Mouse (Mus musculus): Measurements from ENCODE around the gene Gse1. TPM values are rescaled to one million over a fixed set of nuclear protein-coding genes. Genes with fewer than 3 reads are reported as not detected.

Gene Gse1
- total RNA-seq, 2 experiments from 2014 or later = 32.6 to 34.6 TPM

DNA sequence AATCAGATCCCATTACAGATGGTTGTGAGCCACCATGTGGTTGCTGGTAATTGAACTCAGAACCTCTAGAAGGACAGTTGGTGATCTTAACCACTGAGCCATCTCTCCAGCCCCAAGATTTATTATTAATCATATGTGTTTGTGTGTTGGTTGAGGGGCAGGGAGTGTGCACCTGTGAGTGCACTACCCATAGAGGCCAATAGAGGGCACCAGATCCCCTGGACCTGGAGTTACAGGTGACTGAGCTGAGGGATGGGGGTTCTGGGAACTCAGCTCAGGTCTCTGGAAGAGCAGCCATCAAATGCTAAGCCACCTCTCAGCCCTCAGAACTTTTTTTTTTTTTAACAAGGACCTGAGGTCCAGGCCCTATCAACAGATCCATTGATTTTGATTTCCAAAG is 156.5 kb downstream of the Gse1 start:
- no peak for DNase-seq
- intact Hi-C loops (cut with DNase I) = no loop called here

DNA sequence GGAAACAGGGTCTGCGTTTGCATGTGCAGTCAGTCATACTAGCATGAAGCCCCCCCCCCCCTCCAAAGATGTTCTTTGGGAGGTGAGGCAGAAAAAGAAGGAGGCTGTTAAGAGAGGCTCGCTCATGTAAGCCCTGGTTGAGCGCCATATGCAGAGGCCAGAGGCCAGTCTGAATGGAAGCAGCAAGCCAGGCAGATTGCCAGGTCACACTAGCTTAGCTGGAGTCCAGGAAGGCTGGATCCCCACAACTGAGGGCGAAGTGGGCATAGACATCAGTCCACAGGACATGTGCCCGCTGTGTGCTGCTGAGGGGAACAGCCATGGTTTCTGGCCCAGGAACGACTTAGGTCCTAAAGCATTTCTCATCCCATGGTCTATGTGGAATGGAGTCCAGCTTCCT is 160.0 kb downstream of the Gse1 start:
- no peak for DNase-seq
- intact Hi-C loops (cut with DNase I) = no loop called here

DNA sequence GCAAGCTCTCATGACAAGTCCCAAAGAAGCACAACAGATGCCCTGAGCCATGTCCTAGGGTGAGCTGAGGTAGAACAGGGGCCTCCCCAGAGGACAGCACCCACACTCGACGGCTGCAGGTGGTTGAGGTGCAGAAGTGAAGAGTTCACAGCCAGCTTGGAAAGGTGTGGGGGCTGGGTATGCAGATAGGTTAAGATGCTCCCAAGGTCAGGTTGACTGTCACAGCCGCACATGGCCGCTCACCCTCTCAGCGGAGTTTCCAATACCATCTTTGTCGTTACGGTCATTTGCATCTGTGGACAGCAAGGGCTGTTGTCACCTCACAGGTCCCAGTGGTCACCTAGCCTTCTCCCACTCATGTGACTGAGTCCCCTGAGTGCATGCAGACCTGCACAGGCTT is 162.3 kb downstream of the Gse1 start:
- no peak for DNase-seq
- intact Hi-C loops (cut with DNase I) = no loop called here

DNA sequence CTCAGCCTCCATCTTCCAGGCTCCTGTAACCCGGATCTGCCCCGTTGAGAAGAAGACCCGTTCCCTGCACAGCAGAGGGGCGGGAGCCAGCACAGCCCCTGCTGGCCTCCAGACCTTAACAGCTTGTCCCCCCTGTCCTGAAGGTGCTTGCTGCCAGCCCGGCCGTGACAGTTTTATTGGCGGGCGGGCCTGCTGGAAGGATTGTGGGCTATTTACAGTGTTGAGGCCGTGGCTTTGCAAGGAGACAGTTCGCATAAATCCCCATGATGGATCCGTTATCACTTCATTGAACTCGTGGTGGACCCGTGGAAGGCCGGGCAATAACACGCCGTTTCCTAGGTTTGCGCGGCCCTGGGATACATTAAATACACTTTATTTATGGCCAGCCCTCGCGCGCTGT is 163.6 kb downstream of the Gse1 start:
- intact Hi-C loops (cut with DNase I) = no loop called here
- no peak for DNase-seq

DNA sequence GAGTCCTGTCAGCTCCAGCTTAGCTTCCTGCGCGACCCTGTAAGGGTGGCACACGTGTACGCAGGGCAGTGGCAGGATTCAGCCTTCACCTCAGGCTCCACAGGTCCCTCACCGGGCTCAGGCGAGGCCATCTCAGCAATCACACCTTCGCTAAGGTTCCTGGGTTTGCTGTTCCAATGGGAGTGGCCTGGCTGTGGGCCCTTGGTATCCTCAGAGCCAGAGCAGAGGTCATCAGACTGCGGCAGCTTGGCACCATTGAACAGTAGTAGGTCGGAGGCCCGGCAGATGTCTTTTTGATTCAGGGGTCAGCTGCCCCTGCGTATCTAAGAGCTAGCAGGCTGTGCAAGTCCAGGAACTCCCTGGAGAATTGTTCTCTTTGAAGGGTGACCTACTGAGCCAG is 164.8 kb downstream of the Gse1 start:
- intact Hi-C loops (cut with DNase I) = no loop called here
- DNase-seq = peak in 1 of 2 experiments; percentile 38

DNA sequence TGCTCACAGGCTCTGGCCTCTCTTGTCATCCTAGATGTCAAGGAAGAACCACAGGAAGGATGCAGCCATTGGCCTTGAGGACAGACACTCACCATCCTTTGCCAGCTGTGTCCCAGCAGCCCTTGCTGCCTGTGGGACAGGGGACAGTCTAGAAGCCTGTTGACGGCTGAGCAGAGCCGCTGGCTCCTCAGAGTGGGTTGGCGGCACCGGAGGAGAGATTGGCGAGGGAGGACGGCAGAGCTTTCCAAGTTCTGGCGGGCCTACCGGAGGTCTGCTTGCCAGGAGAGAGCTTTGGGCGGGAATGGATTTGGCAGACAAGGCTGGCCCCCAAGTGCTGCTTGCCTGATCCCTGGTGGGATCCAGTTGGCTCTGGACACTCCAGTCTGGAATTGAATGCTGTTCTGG is 165.6 kb downstream of the Gse1 start:
- intact Hi-C loops (cut with DNase I) = no loop called here
- DNase-seq = peak; percentile 44 to 45

DNA sequence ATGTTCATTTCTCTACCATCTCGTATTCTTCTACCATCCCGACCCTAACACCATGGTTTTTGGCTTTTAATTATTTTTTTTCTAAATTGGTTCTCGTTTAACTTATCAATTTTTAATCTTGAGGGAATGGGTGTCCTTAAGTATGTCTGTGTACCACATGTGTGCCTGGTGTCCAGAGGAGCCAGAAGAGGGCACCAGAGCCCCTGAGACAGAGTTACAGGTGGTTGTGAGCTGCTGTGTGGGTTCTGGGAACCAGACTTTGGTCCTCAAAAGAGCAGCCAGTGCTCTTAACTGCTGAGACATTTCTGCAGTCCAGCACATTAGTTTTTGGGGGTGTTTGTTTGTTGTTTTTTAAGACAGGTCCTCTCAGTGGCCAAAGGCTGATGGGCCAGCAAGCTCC is 167.6 kb downstream of the Gse1 start:
- intact Hi-C loops (cut with DNase I) = no loop called here
- DNase-seq = no peak

DNA sequence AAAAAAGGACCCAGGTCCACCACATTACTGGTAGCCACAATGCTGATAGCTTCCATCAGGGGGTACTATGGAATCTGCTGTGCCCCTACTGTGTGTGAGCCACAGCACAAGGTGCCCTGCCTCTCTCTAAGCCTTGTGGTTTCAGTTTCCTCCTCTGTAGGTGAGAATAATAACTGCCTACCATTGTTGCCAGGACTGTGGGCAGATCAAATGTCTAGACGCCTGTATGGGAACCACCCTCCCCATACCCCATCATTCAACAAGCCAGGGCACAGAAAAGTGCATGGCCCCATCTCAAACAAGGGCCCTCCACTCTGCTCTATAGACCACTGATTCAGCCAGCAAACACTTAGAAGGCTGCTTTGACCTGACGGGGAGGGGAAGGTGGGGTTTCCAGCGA is 168.5 kb downstream of the Gse1 start:
- DNase-seq = no peak
- intact Hi-C loops (cut with DNase I) = no loop called here

DNA sequence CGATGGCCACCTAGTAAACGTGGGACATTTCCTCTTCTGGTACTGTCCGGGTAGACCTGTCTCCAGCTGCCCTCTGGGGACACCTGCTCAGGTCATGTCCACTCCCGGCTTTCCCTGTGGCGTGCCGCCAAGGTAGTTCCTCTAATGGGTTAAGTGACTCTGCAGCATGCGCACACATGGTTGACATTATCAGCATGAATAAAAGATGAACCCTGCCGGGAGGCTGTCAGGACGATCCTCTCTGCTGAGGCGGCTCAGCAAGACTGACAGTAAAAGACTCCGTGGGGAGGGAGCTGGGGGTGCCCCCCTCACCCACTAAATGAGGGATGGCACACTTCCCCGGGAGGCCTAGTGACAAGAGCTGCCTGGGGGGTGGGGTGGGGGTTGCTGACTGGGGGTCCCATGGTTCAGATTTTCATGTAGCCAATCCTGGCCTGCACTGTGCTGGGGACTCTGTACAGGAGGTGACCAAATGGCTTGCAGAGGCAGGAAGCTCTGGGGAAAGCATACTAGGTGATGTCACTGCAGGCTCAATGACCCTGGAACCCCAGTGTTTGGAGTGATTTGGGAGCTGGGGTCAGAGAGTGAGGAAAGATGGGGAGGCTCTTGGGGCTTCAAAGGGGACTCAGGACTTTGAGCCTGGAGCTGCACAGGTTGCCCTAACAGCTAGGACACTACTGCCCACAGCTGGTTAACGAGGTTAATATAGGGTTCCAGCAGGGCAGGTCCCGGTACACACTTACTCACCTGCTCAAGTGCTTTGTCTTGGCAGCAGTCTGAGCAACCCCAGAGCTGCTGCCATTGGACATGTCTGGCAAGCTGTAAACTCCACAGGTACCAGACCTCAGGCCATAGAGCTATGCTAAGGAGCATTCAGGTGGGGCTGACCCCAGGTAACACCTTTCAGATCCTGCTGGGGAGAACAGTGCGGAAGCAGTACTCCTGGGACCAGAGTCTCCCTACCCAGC is 169.5 kb downstream of the Gse1 start:
- intact Hi-C loops (cut with DNase I) = no loop called here

DNA sequence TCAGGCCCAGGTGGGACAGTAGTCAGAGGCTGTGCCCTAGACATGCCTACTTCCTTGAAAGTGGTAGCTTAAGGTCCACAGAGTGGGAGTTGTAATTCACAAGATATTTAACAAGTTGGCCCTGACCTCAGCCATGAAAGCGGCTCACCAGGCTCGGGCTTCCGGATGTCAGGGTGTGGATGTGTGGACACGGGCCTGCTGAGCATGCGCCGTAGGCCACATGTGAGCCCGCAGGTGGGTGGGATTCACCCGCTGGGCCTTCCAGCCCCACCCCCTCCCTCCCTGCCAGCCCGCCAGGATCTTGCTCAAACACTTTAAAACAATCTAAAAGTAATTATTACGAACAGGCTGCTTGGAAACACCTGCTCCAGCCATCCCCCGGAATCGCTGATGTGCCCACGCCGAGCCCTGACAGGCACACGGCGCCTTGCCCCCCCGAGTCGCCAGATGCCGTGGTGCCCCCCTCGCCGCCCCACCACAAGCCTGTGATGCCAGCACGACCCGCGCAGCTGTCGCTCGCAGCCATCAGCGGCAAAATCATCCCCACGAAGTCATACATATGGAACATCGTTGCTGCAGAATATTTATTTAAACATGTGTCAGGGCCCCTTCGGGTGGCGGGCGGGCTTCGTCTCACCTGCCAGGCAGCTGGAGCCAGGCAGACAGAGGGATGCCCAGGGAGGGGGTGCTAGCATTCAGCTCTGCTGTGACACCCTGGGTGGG is 171.1 kb downstream of the Gse1 start:
- DNase-seq = no peak
- intact Hi-C loops (cut with DNase I) = no loop called here

More for the DNA sequence above, 169.5 kb downstream of the Gse1 start:
- DNase-seq = no peak

DNA sequence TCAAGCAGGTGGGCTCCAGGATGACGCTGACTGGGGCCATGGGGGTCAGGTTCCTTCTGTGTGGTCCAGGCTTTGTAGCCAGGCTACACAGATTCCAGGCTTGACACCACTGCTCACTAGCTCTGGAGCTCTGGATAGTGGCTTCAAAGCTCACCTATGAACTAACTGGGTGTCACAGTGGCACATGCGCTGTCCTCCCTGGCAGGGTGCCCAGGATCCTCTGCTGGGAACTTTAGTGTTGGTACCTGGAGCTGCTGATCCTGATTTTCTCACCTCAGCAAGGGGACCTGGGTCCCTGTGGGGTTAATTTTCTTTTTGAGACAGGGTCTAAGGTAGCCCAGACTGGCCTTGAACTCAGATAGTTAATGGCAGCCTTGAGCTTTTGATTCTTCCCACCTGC is 173.0 kb downstream of the Gse1 start:
- DNase-seq = no peak

DNA sequence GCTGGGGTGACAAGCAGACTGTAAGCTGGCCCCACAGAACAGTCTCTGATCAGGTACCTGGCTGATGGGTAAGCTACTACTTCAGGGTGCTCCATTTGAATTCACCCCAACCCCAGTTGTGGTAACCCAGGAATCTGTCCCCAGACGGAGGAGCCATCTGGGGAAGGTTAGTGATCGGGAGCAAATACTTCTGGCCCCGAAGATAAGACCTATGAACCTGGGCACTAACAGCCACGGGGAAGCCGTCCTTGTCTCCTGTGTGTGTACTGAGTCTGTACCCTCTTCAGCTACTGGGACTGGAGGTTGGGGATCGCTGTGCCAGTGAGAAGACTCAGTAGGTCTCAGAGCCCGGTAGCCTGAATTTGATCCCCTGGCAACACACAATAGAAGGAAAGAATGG is 173.5 kb downstream of the Gse1 start:
- intact Hi-C loops (cut with DNase I) = no loop called here

More for the DNA sequence above, 173.0 kb downstream of the Gse1 start:
- intact Hi-C loops (cut with DNase I) = no loop called here

DNA sequence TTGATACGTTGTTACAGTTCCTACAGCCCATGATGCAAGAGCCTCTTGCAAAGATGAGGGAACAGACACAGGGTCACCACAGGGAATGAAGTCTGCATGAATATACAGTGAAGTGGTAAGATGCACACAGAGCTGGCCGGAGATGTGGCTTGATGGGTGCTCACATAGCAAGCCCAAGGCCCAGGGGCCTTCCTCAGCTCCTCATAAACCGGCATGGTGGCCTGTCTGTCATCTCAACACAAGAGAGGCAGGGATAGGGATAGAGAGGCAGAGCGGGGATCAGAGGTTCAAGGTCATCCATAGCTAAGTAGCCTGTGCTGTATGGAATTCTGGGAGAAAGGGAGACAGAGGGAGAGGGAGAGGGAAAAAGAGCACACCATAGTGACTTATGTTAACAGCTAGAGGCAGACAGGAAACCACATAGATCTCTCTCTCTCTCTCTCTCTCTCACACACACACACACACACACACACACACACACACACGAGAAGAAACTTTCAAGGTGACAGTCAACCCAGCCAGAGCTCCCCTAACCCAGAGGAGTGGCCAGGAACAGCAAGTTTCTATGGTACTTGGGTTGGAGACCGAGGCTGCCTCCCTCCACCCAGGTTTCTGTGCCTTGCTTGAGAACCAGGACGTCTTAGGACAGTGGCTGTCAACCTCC is 175.5 kb downstream of the Gse1 start:
- intact Hi-C loops (cut with DNase I) = no loop called here
- DNase-seq = no peak

More for the DNA sequence above, 173.5 kb downstream of the Gse1 start:
- no peak for DNase-seq

DNA sequence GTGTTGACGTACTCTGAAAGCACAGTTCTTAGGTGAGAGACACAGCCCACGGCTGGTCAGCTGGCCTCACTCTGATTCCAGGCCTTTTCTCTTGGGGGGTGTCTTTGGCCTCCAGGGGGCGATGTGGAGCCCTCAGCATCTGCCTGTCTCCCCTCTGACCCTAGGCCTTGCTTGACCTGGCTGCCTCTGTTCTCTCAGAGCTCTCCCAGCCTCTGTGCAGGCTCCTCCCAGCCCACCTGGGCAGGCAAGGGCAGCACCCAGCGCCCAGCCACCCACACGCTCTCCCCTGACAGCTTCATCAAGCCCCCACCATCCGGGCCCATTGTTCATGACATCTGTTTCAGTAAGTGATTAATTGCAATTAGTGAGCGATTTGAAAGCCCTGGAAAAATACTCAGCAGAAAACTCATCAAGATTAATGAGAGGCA is 176.4 kb downstream of the Gse1 start:
- intact Hi-C loops (cut with DNase I) = loop anchor here (5.0 kb wide), 1 partner anchor 103 kb away; no protein-coding TSS in a partner anchor
- peak; percentile 40 to 64 for DNase-seq

DNA sequence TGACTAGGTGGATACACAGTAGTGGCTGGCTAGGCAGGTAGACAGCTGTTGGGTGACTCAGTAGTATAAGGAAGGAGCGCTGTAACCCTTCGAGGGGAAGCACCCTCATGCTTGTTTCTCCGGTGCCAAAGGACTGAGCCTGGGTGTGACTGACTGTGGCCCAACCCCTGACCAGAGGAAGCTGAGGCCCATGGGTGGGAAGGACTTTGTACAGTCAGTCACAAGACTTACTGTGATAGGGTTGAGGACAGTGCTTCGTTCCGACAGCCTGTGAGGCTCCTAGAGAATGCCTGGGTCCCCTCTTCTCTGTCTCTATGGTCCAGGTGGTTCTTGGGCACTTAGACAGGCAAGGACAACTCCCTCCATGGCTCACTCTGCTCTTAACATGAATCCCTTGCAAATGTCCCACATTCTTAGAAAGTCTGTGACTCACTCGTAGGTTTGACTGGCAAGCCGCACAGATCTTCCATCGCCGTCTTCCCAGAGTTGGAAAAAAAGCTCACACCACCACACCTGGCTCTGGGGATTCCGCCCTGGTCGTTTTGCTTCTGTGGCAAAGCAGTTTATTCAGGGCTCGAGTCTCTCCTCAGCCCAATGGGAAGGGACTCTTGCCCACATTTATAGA is 177.9 kb downstream of the Gse1 start:
- intact Hi-C loops (cut with DNase I) = loop anchor here (5.0 kb wide), 1 partner anchor 101 kb away; no protein-coding TSS in a partner anchor
- no peak for DNase-seq

DNA sequence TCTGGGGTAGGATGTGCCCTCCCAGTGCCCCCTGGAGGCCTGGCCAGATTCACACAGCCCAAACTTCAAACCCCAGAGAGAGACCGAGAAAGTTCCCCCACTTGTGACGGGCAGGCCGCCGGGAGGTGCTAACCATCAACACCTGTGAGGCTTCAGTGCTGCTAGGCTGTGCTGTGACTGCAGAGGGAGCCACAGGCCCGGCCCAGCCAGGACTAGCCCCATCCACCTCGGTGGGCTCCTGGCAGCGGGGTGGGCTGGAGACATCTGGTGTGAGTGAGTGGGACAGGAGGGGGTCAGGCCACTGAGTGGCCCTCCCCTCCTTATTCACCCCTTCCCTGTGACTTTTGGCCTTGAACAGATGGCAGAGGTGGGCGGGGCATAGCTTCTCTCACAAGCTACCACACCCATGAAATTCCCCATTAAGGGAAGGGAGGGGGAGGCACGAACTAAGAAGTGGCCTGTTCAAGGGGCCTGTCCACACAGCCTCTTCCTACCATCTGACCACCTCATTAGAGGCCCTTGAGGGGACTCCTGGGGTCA is 179.5 kb downstream of the Gse1 start:
- peak; percentile 45 to 54 for DNase-seq
- intact Hi-C loops (cut with DNase I) = loop anchor here (2.0 to 5.0 kb wide), 2 partner anchors 100 to 127 kb away; no protein-coding TSS in a partner anchor

DNA sequence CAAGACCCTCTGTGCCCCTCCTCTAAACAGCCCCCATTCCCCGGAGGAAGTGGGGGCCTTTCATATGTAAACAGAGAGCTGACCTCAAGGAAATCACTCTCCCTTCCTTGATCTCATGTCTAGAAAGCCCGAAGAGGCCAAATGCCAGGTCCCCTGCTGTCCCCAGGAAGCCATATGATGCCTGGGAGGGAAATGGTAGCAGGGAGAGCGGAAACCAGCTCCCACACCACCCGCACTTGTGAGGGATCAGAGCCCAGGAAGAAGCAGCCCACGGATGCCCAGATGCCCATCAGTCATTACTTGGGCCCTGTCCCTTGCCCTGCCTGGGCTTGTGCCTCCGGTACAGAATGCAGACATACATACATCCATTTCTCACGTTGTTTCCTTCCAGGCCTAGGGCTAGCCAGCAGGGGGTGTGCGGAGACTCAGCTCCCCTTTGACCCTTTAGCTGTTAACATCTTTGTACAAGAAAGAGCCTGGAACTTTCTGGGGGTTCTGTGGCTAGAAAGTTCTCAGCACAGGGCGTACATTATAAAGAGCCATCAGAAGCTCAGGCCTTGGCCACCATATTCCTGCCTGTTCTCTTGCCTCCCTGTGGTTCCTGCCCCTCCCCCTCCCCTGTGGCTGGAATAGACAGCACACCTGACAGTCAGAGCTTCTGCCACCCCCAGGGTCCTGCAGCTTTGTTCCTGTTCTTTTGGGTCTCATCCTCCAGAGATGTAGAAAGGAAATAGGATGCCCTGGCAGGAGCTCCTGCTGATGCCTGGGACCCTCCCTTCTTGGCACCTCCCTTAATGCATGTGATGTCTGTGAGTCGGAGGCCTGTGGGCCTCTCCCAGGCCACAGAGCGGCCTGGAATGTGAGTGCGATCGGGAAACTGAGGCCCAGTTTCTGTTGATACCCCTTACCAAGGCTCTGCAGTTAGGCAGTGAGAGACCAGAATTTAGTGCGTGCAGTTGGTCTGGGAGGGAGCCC is 180.3 kb downstream of the Gse1 start:
- no peak for DNase-seq
- intact Hi-C loops (cut with DNase I) = loop anchor here (2.0 to 5.0 kb wide), 2 partner anchors 99 to 126 kb away; no protein-coding TSS in a partner anchor

DNA sequence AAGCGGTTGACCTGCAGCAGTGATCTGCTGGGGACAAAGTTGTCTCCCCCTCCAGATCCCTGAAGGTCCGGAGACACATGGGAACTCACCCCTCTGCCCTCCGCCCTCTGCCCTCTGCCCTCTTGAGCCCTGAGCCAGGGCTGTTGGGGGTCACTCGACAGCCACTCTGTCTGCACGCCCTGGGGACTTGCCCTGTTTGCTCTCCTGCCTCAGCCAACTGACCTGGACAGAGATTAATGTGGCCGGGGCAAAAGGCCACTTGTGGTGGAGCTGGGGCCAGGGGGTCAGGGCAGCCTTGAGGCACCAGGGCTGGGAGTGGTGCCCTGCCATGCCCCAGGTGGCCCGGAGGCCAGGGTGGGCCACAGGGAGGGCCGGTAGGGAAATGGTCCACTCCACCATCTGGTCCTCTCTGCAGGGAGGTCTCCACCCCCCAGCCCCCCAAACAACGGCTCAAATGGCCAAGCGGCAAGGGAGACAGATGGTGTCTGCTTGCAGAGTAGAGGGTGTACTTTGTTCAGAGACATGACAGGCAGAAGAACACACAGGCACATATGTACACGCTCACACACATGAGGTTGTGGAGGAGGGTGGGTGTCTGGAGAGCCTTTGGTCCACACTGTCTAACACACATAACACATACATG is 181.2 kb downstream of the Gse1 start:
- intact Hi-C loops (cut with DNase I) = loop anchor here (2.0 to 5.0 kb wide), 2 partner anchors 98 to 125 kb away; no protein-coding TSS in a partner anchor
- no peak for DNase-seq

Data from heart, postnatal 10 days (tissue).